Mouse (Mus musculus): ENCODE results near the gene Olfr67. TPM values are rescaled to one million over a fixed set of nuclear protein-coding genes. Genes with fewer than 3 reads are reported as not detected.

The Olfr67 gene
- total and polyA plus RNA-seq, 2 experiments from 2014 or later, result not detected

GRCm38 (mm10) chr7:103757233-103757632 is 34.4 kb downstream of the Olfr67 start, which contains the start of gene Olfr630:
Olfr630 (minus strand) TSS chr7:103757333.
- Histone ChIP-seq H3K27me3 (ENCODE audit: insufficient read depth, low read length) (no peaks in the 10 kb centered on the region), H3K4me1 (ENCODE audit: insufficient read depth) (no peaks in the 10 kb centered on the region), H3K9ac (no peak within 1 kb of the TSS), H3K4me3 (ENCODE audit: low read depth, low read length) (no peak within 1 kb of the TSS), H3K27ac (ENCODE audit: low read depth, low read length) (no peak within 1 kb of the TSS), H3K4me2 (ENCODE audit: low read depth) (no peak within 1 kb of the TSS), H3K36me3 (ENCODE audit: insufficient read depth) (no peaks in the 10 kb centered on the region), H3K9me3 (ENCODE audit: low read length) (no peaks in the 10 kb centered on the region)
- WGBS, result 42% methylated on average over 2 of the region's 2 CpGs
- no peak for TF ChIP-seq CTCF (IDR thresholded peaks at IDR 0.05; ENCODE audit: low read depth)
- ATAC-seq (no peak), DNase-seq (no peak)

GRCm38 (mm10) chr7:103744843-103745242 is 46.8 kb downstream of the Olfr67 start, which contains the start of gene Olfr629:
Olfr629 (minus strand) TSS chr7:103744943.
- H3K27ac ChIP-seq (ENCODE audit: low read depth, low read length), result no peak within 1 kb of the TSS
- 68% methylated on average over 2 of the region's 2 CpGs for WGBS
- TF ChIP-seq CTCF (IDR thresholded peaks at IDR 0.05; ENCODE audit: low read depth), result no peak
- no peak within 1 kb of the TSS for H3K9ac ChIP-seq
- no peaks in the 10 kb centered on the region for H3K9me3 ChIP-seq (ENCODE audit: low read length)
- ATAC-seq (no peak), DNase-seq (no peak)
- H3K27me3 ChIP-seq (ENCODE audit: insufficient read depth, low read length), result no peaks in the 10 kb centered on the region
- no peaks in the 10 kb centered on the region for H3K4me1 ChIP-seq (ENCODE audit: insufficient read depth)
- H3K4me2 ChIP-seq (ENCODE audit: low read depth), result no peak within 1 kb of the TSS
- no peak within 1 kb of the TSS for H3K4me3 ChIP-seq (ENCODE audit: low read depth, low read length)
- no peaks in the 10 kb centered on the region for H3K36me3 ChIP-seq (ENCODE audit: insufficient read depth)

Other genes starting within 250 kb of the Olfr67 start
Only the 30 nearest of the 34 such genes appear.
- gene Olfr616, start 222.7 kb downstream of the Olfr67 start, total RNA-seq (2014; rRNA removed), result not detected in 2 replicates
- not detected in 2 replicates for gene Olfr616, start 222.7 kb downstream of the Olfr67 start, polyA plus RNA-seq (2015; fragmentation: Nextera tagmentation; extraction: Ambion mirVana)
- not detected in 2 replicates for gene Olfr617, start 218.8 kb downstream of the Olfr67 start, total RNA-seq (2014; rRNA removed)
- gene Olfr617, start 218.8 kb downstream of the Olfr67 start, polyA plus RNA-seq (2015; fragmentation: Nextera tagmentation; extraction: Ambion mirVana), result not detected in 2 replicates
- not detected in 2 replicates for gene Olfr618, start 201.7 kb downstream of the Olfr67 start, total RNA-seq (2014; rRNA removed)
- gene Olfr618, start 201.7 kb downstream of the Olfr67 start, polyA plus RNA-seq (2015; fragmentation: Nextera tagmentation; extraction: Ambion mirVana), result not detected in 2 replicates
- gene Olfr619, start 191.2 kb downstream of the Olfr67 start, total RNA-seq (2014; rRNA removed), result not detected in 2 replicates
- gene Olfr619, start 191.2 kb downstream of the Olfr67 start, polyA plus RNA-seq (2015; fragmentation: Nextera tagmentation; extraction: Ambion mirVana), result not detected in 2 replicates
- gene Olfr620, start 179.3 kb downstream of the Olfr67 start, total RNA-seq (2014; rRNA removed), result not detected in 2 replicates
- not detected in 2 replicates for gene Olfr620, start 179.3 kb downstream of the Olfr67 start, polyA plus RNA-seq (2015; fragmentation: Nextera tagmentation; extraction: Ambion mirVana)
- gene Olfr622, start 149.1 kb downstream of the Olfr67 start, total RNA-seq (2014; rRNA removed), result not detected in 2 replicates
- not detected in 2 replicates for gene Olfr622, start 149.1 kb downstream of the Olfr67 start, polyA plus RNA-seq (2015; fragmentation: Nextera tagmentation; extraction: Ambion mirVana)
- not detected in 2 replicates for gene Olfr623, start 128.1 kb downstream of the Olfr67 start, total RNA-seq (2014; rRNA removed)
- not detected in 2 replicates for gene Olfr623, start 128.1 kb downstream of the Olfr67 start, polyA plus RNA-seq (2015; fragmentation: Nextera tagmentation; extraction: Ambion mirVana)
- not detected in 2 replicates for gene Olfr624, start 120.6 kb downstream of the Olfr67 start, total RNA-seq (2014; rRNA removed)
- gene Olfr624, start 120.6 kb downstream of the Olfr67 start, polyA plus RNA-seq (2015; fragmentation: Nextera tagmentation; extraction: Ambion mirVana), result not detected in 2 replicates
- gene Olfr625-ps1, start 109.1 kb downstream of the Olfr67 start, total RNA-seq (2014; rRNA removed), result not detected in 2 replicates
- gene Olfr625-ps1, start 109.1 kb downstream of the Olfr67 start, polyA plus RNA-seq (2015; fragmentation: Nextera tagmentation; extraction: Ambion mirVana), result not detected in 2 replicates
- not detected in 2 replicates for gene Olfr243, start 77.2 kb downstream of the Olfr67 start, total RNA-seq (2014; rRNA removed)
- not detected in 2 replicates for gene Olfr243, start 77.2 kb downstream of the Olfr67 start, polyA plus RNA-seq (2015; fragmentation: Nextera tagmentation; extraction: Ambion mirVana)
- gene Olfr628, start 61.4 kb downstream of the Olfr67 start, total RNA-seq (2014; rRNA removed), result not detected in 2 replicates
- not detected in 2 replicates for gene Olfr628, start 61.4 kb downstream of the Olfr67 start, polyA plus RNA-seq (2015; fragmentation: Nextera tagmentation; extraction: Ambion mirVana)
- not detected in 2 replicates for gene Olfr629, start 46.9 kb downstream of the Olfr67 start, total RNA-seq (2014; rRNA removed)
- gene Olfr629, start 46.9 kb downstream of the Olfr67 start, polyA plus RNA-seq (2015; fragmentation: Nextera tagmentation; extraction: Ambion mirVana), result not detected in 2 replicates
- gene Olfr630, start 34.5 kb downstream of the Olfr67 start, total RNA-seq (2014; rRNA removed), result not detected in 2 replicates
- not detected in 2 replicates for gene Olfr630, start 34.5 kb downstream of the Olfr67 start, polyA plus RNA-seq (2015; fragmentation: Nextera tagmentation; extraction: Ambion mirVana)
- not detected in 2 replicates for gene Olfr69, start 20.2 kb downstream of the Olfr67 start, total RNA-seq (2014; rRNA removed)
- gene Olfr69, start 20.2 kb downstream of the Olfr67 start, polyA plus RNA-seq (2015; fragmentation: Nextera tagmentation; extraction: Ambion mirVana), result not detected in 2 replicates
- gene Olfr68, start 12.1 kb downstream of the Olfr67 start, total RNA-seq (2014; rRNA removed), result not detected in 2 replicates
- gene Olfr68, start 12.1 kb downstream of the Olfr67 start, polyA plus RNA-seq (2015; fragmentation: Nextera tagmentation; extraction: Ambion mirVana), result not detected in 2 replicates
- gene Hbb-bt, start 22.2 kb upstream of the Olfr67 start, total RNA-seq (2014; rRNA removed), result 105 and 224 TPM in 2 replicates
- 190 and 259 TPM in 2 replicates for gene Hbb-bt, start 22.2 kb upstream of the Olfr67 start, polyA plus RNA-seq (2015; fragmentation: Nextera tagmentation; extraction: Ambion mirVana)
- 815 and 1,167 TPM in 2 replicates for gene Hbb-bs, start 36.3 kb upstream of the Olfr67 start, total RNA-seq (2014; rRNA removed)
- gene Hbb-bs, start 36.3 kb upstream of the Olfr67 start, polyA plus RNA-seq (2015; fragmentation: Nextera tagmentation; extraction: Ambion mirVana), result 757 and 1,200 TPM in 2 replicates
- gene Hbb-bh2, start 48.7 kb upstream of the Olfr67 start, total RNA-seq (2014; rRNA removed), result not detected in 2 replicates
- gene Hbb-bh2, start 48.7 kb upstream of the Olfr67 start, polyA plus RNA-seq (2015; fragmentation: Nextera tagmentation; extraction: Ambion mirVana), result not detected in 2 replicates
- gene Hbb-bh1, start 51.3 kb upstream of the Olfr67 start, total RNA-seq (2014; rRNA removed), result not detected in 2 replicates
- not detected in 2 replicates for gene Hbb-bh1, start 51.3 kb upstream of the Olfr67 start, polyA plus RNA-seq (2015; fragmentation: Nextera tagmentation; extraction: Ambion mirVana)
- 1.0 TPM in 1 of 2 replicates, not detected in the other for gene Hbb-y, start 61.4 kb upstream of the Olfr67 start, total RNA-seq (2014; rRNA removed)
- gene Hbb-y, start 61.4 kb upstream of the Olfr67 start, polyA plus RNA-seq (2015; fragmentation: Nextera tagmentation; extraction: Ambion mirVana), result 0.87 and 1.3 TPM in 2 replicates
- gene Olfr66, start 94.4 kb upstream of the Olfr67 start, total RNA-seq (2014; rRNA removed), result not detected in 2 replicates
- not detected in 2 replicates for gene Olfr66, start 94.4 kb upstream of the Olfr67 start, polyA plus RNA-seq (2015; fragmentation: Nextera tagmentation; extraction: Ambion mirVana)
- gene Olfr64, start 102.7 kb upstream of the Olfr67 start, total RNA-seq (2014; rRNA removed), result not detected in 2 replicates
- gene Olfr64, start 102.7 kb upstream of the Olfr67 start, polyA plus RNA-seq (2015; fragmentation: Nextera tagmentation; extraction: Ambion mirVana), result not detected in 2 replicates
- gene Olfr65, start 111.7 kb upstream of the Olfr67 start, total RNA-seq (2014; rRNA removed), result not detected in 2 replicates
- not detected in 2 replicates for gene Olfr65, start 111.7 kb upstream of the Olfr67 start, polyA plus RNA-seq (2015; fragmentation: Nextera tagmentation; extraction: Ambion mirVana)
- not detected in 2 replicates for gene Olfr631, start 137.0 kb upstream of the Olfr67 start, total RNA-seq (2014; rRNA removed)
- not detected in 2 replicates for gene Olfr631, start 137.0 kb upstream of the Olfr67 start, polyA plus RNA-seq (2015; fragmentation: Nextera tagmentation; extraction: Ambion mirVana)
- not detected in 2 replicates for gene Olfr632, start 142.5 kb upstream of the Olfr67 start, total RNA-seq (2014; rRNA removed)
- not detected in 2 replicates for gene Olfr632, start 142.5 kb upstream of the Olfr67 start, polyA plus RNA-seq (2015; fragmentation: Nextera tagmentation; extraction: Ambion mirVana)
- not detected in 2 replicates for gene Olfr633, start 152.6 kb upstream of the Olfr67 start, total RNA-seq (2014; rRNA removed)
- gene Olfr633, start 152.6 kb upstream of the Olfr67 start, polyA plus RNA-seq (2015; fragmentation: Nextera tagmentation; extraction: Ambion mirVana), result not detected in 2 replicates
- gene Olfr635, start 179.3 kb upstream of the Olfr67 start, total RNA-seq (2014; rRNA removed), result not detected in 2 replicates
- not detected in 2 replicates for gene Olfr635, start 179.3 kb upstream of the Olfr67 start, polyA plus RNA-seq (2015; fragmentation: Nextera tagmentation; extraction: Ambion mirVana)
- gene Olfr638, start 206.9 kb upstream of the Olfr67 start, total RNA-seq (2014; rRNA removed), result not detected in 2 replicates
- not detected in 2 replicates for gene Olfr638, start 206.9 kb upstream of the Olfr67 start, polyA plus RNA-seq (2015; fragmentation: Nextera tagmentation; extraction: Ambion mirVana)
- gene Olfr639, start 225.5 kb upstream of the Olfr67 start, total RNA-seq (2014; rRNA removed), result not detected in 2 replicates
- gene Olfr639, start 225.5 kb upstream of the Olfr67 start, polyA plus RNA-seq (2015; fragmentation: Nextera tagmentation; extraction: Ambion mirVana), result not detected in 2 replicates
- gene Olfr640, start 233.8 kb upstream of the Olfr67 start, total RNA-seq (2014; rRNA removed), result 0.57 TPM in 1 of 2 replicates, not detected in the other
- gene Olfr640, start 233.8 kb upstream of the Olfr67 start, polyA plus RNA-seq (2015; fragmentation: Nextera tagmentation; extraction: Ambion mirVana), result not detected in 2 replicates